Mouse (Mus musculus): Measurements from ENCODE around the gene Gnao1.

GRCm38 (mm10) chr8:93908546-93908945, 98.8 kb downstream of the Gnao1 start:
- TF ChIP-seq POLR2A (IDR thresholded peaks at IDR 0.05; ENCODE audit: extremely low read depth, insufficient read depth, low read length) (no peak), CTCF (IDR thresholded peaks at IDR 0.05; ENCODE audit: extremely low read depth, insufficient read depth, low read length) (no peak)

All from cortical plate, adult 2 months (tissue).